Mouse (Mus musculus) telencephalon, adult 2 months (tissue): ENCODE results near the gene Cpa1.

Experiments used
- DNase-seq: peaks from one replicate; pipeline ENCODE4 v3.0.0-alpha.2; 2011; ENCODE audit warnings: low read depth, low spot score

Gene Cpa1

DNA sequence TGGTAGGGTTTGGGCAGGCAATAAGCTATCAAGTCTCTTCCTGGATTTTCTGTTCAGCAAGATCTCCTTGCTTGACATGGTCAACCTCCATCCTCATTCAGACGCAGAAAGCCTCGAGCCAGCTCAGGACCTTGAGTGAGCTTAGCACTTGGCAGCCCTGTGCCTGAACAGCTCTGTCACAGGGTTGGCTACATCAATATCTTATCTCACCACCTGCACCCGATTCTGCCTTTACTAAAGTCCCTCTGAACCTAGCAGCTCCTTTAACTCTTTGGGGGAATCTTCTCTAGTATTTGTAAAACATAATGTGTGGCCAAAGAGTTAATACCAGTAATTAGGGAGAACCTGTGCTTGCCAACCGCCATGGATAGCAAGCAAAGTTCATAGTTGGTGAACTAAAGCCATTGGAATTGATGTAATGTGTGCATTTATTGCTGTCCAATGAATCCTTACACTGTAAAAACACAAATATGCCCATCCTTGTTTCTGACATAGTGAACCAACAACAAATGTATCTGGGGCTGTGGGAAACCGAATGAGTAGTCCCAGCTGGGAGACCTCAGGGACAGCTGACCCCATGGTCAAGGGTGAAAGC is at the start of gene Cpa1:
TSS of gene Cpa1 (plus strand) at position 545 of the 595 bp plus-strand sequence.
- DNase-seq = no peak

DNA sequence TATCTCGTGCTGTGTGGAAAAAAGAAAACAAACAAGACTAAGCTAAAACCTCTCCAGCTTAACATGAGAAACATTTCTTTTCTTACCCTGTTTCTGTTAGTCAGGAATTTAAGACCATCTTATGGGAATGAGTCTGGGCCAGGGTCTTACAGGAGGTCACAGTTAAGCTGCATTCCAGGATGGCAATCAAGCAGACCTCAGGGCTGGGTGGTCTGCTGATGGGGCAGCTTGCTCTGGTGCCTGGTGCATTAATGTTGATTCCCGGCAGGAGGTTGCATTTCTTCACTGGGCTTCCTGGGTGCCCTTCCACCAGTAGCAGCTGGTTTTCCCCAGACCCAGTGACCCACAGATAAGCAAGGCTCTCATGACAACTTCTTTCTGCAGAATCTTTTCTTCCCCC is 49.2 kb upstream of the Cpa1 start:
- no peak for DNase-seq

DNA sequence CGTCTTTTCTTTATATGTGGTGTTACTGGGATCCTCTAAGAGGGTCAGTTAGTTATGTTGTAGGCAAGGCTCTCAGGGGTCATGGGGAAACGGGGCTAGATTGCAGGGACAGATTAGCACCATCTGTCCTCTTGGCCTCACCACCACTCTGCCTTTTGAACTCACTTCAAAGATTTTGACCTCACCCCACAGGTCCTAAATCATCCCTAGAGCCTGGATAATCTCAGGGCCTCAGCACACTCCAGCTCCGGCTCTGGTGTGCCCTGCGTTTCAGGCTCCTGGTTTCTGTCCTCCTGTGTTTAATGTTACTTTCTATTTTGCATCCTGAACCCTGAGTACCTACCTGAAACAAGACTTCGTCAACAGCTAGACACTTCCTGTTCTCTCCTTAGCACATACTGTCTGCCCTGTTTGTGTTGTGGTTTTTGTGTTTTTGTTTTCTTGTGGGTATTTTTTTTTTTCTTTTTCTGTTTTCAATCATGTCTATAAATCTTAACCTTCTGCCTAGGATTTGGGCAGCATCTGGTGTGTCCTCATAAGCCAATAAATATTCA is 47.1 kb upstream of the Cpa1 start:
- DNase-seq = no peak

DNA sequence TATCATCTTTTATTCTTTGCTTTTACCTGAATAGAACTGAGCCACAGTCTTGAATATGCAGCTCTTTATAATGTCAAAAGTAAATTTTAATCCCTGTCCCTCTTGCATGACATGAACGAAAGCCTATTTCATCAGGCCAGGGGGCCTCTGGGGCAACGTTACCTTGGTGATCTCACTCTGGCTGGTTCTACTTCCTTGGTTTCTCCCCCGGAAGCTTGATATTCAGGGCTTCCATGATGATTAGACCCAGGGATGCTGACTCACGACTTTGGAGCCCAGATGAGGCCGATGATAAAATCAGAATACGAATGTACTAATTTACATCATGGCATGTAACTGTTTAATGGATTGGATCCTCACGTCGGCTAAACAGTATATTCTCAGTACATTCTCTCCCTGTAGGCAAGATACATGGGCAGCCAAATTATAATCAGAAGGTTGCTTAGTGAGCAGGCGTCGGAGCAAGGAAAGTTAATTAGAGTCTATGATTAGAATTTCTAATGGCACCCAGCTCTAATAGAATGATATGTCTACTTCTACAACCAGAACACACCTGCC is 46.5 kb upstream of the Cpa1 start:
- no peak for DNase-seq

DNA sequence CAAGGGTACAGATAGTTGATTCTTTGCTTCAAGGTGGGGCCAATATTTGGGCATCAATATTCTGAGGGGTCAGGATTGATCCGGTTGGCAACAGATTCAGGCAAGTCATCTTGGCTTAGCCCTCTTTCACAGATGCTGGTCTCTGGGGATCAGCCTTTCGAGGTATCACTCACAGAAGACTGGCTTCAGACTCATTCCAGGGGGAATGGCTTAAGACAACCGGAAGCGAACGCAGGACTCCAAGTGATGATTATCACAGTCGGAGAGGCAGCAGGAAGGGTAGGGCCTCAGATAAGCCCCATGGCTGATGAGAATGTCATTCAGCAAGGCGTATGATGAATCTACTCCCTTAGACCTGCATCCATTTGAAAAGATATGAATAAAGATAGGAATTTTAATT is 44.7 kb upstream of the Cpa1 start:
- DNase-seq = no peak

DNA sequence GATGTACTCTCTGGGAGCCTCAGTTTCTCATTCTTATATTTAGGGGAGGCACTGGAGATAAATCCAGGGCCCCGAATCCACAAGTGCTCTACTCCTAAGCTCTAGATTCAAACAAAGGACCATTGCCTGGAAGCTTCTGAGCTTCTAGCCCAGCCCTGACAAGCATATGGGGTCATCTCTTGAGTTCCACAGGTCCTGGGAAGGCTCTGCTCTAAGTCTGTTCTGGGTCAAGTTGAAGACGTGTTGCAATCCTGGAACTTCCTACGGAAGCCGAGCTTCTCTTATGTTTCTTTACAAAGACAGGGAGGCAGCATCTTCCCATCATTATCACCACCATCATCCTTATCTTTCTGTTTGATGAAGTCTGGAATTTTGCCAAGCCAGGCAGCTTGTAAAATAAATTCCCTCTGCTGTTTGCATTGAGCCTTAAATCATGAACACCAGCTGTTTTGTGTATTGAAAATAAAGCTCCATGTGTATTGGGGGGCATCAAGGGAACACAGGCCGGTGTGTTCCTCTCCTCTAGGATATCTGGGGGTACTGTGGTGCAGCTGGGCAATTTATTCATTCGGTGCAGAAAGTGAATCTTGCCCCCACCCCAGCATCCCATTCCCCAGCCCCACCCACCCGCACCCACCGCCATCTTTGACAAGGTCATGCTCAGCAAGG is 42.7 kb upstream of the Cpa1 start:
- DNase-seq = no peak

DNA sequence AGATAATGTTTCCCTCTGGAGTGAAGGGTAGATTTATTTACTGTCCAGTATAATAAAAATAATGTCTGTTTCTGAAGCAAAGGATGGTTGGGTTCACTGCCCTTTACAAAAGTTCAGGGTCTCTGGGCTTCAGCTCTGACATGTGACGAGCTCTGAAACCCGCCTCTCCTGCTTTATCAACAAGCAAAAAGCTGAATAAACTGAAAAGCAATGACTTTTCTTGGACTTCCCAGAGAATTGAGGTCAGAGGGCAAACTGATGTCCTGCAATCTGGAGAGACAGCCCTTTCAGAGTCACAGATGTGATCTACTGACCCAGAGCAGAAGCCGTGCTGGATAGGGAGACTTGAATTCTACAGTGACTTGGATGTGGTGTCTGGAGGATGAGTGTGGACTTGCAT is 39.0 kb upstream of the Cpa1 start:
- no peak for DNase-seq

DNA sequence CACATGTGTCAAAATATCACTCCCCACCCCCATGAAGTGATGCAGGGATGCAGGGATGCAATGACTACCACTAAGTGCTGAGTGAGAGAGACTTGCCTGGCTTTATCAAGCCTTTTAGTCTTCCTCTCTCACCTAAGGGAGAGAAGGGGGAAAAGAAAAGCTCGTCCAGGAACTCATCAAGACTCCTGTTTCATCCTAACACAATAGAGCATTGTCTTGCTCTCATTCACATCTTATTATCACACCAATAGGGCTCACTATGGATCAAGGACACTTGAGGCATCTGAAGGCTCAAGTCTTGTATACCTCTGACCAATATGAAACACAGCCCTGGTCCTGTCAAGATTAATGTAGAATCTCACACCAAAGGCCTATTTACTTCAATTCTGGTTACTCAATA is 38.0 kb upstream of the Cpa1 start:
- DNase-seq = no peak

DNA sequence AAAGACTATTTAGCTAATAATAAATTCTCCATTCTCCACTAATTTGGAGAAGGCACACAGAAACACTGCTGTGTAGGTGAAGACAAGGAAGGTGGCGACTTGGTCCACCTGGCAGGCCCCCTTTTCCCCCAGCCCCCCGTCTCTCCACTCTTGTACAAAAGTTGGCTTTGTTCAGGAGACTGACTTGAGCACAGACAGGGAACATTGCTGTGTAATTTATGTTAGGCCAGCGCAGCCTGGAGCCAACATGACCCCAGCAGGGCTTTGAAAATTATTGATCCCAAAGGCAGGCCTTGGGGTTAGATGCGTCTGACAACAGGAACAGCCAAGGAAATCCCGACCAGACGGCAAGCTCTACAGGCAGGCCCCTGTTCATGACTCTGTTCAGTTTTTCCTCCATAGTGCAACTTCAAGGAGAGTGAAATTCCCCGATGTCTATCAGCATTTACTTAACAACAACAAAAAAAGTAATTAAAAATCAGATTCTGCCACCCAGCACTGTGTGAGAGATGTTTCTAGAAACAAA is 34.6 kb upstream of the Cpa1 start:
- DNase-seq = no peak

DNA sequence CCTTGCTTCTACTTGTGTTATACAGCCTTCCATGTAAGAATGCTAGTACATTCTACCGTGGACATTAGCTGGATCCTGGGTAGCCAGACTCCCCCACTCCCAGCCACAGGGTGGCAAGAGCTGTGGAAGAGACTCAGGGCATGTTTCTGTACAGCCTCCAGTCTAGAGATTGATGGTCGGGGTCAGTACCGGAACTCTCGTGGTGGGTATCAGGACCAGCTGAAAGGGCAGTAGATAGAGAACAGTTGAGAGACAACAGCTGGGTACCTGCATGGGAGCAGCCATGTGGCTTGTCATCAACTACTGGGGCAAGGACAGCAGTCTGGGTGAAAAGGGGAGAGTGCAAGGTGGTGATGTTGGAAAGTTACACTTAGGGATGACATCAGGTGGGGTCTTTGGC is 33.9 kb upstream of the Cpa1 start:
- no peak for DNase-seq

DNA sequence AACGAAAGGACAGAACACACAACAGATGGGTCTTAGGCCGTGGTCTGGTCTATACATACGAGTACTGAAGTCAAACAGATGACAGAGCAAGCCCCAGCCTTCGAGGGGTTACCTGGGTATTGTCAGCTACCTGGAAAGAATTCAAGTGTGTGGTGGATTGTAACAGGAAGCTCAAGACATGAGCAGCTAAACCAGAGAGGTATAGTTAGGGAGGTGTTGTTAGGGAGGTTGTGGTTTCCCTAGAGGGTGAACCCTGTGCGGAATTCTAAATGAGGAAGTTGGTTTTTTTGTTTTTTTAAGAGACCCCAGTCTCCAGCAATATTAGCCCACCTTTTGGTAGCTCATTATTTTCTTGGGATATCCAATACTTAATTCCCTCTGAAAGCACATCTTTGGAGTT is 33.3 kb upstream of the Cpa1 start:
- DNase-seq = no peak

DNA sequence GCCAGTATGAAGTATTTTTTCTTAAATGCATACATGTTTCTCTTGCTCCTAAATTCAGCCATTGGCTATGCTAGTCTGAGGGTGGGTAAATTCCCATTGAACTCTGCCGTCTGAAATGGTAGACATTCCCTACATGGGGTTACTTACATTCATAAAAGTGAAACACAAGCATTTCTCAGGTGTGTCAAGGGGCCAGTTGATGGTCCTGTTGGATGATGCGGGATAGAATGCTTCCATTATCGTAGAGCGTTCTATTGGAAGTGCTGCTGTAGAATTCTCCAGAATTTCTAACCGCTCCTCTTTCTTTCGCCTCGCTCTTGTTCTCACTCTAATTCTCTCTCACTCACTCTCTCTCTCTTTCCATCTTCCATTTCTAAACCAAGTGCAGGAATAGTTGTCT is 28.3 kb upstream of the Cpa1 start, which contains the start of gene Cpa5:
TSS of gene Cpa5 (plus strand) at position 301 of the 400 bp plus-strand sequence.
- no peak for DNase-seq

DNA sequence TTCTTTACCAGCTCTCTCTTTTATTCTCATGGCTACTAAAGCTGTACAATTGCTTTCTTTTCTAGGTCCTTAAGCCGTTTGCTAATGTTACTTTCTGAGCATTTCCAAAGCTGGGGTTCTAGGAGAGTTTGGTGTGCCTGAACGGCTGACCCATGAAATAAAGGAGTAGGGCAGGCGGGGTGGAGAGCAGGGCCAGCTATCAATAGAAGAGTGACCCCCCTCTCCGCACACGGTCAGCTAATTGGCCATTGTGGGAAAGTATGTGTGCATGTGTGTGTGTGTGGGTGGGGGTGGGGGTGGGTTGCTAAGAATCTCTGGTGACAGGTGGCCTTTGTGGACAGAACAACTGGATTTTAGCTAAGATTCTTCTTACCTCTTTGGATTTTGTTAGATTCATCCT is 27.8 kb upstream of the Cpa1 start:
- no peak for DNase-seq

DNA sequence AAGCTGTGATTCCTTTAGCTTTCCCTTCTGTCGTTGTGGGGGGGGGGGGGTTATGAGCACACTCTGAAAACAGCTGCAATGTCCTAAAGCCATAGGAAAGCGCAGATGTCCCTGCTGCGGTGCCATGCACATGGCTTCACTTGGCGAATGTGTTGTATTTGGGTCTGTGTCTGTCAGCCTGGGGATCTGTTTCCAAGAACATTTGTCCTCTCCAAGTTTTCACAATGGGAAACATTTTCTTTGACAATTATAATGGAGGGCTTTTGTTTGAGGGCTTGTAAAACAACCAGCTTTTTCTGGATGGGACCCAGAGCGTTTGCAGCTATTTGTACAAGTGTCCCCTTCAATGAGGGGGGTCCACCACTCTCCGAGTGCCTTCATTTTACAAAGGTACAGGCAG is 24.8 kb upstream of the Cpa1 start:
- peak; percentile 23 for DNase-seq

DNA sequence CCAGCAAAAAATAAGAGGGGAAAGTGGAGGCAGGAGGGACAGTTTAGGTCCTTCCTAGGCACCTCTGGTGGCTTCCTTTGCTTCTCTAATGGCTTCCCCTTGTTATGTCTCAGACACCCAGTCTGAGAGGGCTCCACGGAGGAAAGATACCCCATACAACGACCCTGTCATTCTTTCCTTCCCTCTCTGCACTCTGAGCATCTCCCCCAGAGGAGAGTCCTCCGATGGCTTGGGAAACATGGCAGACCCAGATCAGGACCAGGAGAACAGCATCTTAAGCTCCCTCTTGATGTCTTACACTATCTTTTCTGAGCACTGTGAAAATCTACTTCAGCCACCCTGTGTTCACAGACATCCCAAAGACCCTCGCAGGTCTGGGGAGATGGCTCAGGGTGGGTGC is 23.3 kb upstream of the Cpa1 start:
- DNase-seq = no peak

DNA sequence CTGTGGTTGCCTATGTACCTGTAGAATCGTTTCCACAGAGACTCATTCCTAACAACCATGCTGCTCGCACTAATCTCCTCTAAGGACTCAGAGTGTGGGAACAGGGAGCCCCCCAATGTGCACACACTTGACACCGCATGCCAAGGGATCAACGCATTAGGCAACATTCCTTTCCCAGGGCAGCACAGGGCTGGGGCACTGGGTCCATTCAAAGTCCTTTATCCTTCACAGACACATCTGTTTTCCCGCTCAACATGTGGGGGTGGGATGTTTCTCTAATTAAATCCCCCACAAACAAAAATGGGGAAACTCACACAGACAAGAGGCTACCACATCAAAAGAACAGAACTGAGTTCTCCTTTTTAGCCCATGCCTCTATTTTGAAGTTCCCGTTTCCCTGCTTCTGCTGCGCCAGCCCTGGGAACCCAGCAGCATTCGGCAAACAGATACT is 22.5 kb upstream of the Cpa1 start:
- DNase-seq = no peak

DNA sequence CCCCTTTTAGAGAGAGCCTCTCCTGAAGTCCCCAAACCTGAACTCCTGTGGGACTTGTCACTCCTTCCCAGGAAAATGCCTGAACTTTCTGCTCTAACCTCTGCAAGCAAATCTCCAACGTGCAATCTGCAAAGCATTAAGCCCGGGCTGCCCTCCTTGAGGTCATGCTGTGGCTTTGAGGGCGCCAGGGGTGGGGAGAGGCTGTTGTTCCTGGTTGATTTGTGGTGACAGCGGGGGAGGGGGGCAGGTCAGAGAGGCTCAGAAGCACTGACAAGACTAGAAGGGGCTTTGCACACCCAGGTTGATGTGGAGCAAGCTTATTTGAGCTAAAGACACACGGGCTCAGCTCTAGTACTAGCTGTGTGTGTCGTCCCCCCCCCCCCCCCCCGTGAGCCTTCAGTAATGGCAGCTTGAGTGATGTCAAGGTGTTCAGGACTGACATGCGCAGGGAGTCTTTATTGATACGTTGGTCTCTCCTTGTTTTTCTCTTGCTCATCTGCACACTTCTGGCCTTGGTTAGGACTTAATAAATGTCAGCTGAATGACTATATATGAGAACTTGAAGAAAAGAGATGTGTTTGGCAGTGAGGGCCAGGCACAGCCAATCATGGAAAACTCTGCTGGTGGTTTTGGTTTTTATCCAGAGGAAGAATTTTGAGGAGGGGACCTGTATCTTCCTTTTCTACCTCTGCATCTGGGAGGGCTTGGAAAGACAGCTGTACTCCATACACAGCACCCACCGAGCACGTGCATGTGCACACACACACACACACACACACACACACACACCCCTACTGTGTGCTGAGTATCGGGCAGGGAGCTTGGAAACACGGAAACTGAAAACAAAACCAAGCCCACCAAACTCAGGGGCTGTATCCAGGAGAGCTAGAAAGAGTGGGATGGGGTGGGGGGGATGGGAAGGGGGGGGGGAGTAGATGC is 21.7 kb upstream of the Cpa1 start:
- DNase-seq = no peak

DNA sequence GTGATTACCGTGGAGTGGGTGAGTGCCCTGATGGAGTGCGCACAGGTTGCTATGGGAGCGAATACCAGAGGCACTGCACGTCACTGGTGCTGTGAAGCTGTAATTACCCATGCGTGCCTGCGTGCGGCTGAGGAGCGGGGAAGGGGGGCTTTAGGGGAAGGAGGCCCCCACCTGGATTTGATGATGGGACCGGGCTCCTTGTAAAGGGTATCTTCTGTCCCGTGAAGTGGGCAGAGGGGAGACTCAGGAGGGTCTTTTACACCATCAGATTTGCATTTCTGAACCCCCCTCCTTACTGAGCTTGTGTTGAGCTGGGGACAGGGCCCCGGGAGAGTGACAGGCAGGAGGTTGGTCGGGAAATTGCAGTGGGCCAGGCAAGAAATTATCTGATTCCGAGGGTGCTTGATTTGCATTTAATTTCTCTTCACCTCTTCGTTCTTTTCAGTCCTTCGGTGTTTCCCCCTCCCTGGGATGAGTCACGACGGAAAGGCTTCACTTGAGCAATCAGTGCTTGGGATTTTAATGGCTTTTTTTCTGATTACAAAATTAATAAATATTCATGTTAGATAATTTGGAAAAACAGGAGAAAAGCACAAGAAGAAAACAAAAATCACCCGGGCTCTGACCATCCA is 20.9 kb upstream of the Cpa1 start:
- DNase-seq = peak; percentile 57

DNA sequence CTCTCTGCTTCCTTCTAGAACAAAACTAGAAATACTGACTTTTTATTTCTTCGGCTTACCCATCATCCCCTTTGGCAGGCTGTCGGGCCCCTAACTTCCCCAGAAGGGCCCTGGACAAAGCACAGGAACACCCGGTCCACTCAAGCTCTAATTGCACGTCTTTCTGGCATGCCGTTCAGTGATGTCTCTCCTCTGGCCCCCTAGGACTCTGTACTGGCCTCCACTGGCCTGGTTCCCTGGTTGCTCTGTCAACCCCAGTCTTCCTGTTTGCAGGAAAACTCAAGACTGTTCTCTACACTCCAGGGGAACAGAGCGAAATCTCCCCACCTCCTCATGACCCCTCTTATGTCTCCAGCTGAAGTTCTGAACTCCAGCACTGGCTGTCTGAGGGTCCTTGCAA is 20.3 kb upstream of the Cpa1 start:
- DNase-seq = no peak

DNA sequence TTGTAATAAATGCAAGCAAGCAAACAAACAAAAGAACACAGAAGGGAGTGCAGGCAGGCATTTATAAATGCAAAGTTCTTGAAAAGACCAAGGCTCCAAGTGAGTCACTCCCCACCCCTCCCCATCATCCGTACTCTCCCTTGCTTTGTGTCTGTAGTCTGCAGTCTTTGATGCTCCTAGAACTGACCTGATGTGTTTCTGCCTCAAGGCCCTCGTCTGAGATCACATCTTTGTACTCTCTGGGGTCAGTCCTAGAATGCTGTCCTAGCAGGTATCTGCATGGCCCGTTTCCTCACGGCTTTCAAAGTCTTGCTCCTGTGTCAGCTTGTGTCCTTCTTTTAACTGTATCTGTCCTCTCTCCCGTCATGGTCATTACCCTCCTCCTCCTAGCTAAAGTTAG is 19.4 kb upstream of the Cpa1 start:
- DNase-seq = no peak

DNA sequence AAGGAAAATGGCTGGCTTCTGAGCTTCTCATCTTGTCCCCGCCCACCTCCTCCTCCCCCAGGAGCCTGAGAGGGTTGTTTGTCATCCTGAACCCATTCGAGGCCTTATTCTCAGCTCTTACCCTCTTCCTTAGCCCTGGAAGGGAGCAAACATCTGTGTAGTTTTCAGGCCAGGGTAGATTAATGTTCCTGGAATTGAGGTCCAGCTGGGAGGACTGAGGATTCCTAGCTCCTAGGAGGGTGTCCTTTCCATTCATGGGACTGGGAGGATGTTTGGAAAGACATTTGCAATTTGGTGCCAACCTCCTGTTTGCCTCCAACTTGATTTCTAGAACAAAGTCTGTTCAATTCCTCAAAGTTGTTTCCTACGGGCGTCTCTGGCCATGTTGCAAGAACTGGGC is 18.4 kb upstream of the Cpa1 start:
- DNase-seq = no peak
